ENCODE assay signal across 18 mouse cellular contexts in the genomic region with DNA sequence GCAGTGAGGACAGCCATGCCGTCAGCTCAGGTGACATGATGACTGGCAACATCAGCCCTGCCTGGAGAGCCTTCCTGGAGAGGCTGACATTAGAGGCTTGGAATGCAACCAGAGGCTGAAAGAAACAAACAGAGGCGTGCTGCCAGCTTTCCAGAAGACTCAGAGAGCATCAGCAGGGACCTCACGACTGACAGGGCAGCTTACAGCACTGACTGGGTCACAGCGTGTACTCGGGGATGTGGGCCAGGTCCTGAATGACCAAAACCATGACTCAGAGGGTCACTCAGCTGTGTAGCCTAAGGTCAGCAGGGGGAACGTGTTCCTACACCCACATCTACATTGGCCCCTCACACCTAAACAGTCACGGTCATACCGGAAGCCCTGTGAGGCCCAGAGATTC. TPM values are rescaled to one million over a fixed set of nuclear protein-coding genes. Genes with fewer than 3 reads are reported as not detected.
DNase-seq lines count a peak whose midpoint lies in the region; ATAC-seq and TF ChIP-seq lines count a peak whose summit lies in the region.
"Had no signal": no experiment of that assay in that cellular context is flagged by ENCODE, and none has a peak within 500 bp of the region (broad histone marks: within the 10 kb centered on the region; RNA-seq: fewer than 3 reads in every experiment).

No protein-coding gene starts in this region.

- H3K9ac ChIP-seq in hindbrain, postnatal 0 days (replicated peaks; ENCODE audit: low read length) = no peak overlapping the region
- H3K9ac ChIP-seq: heart, embryonic 15.5 days; hindbrain, embryonic 12.5 days; limb, embryonic 15.5 days; lung, embryonic 14.5 days; neural tube, embryonic 13.5 days had no signal

- no peak for TF ChIP-seq CTCF in thymus, adult 2 months (IDR thresholded peaks at IDR 0.05; ENCODE audit: borderline replicate concordance, control insufficient read depth, extremely low read depth, insufficient read depth, low read length, poor library complexity)
- no peak for TF ChIP-seq CTCF in hindbrain, postnatal 0 days (IDR thresholded peaks at IDR 0.05; ENCODE audit: low read depth)

- no peak for ATAC-seq in hindbrain, postnatal 0 days

- H3K27me3 ChIP-seq in thymus, adult 2 months (ENCODE audit: control insufficient read depth, insufficient read depth, low read length) = no peaks in the 10 kb centered on the region
- H3K27me3 ChIP-seq in hindbrain, postnatal 0 days (ENCODE audit: insufficient read depth, low read length) = no peaks in the 10 kb centered on the region
- H3K27me3 ChIP-seq: embryonic facial prominence, embryonic 13.5 days; heart, embryonic 15.5 days; hindbrain, embryonic 12.5 days; limb, embryonic 15.5 days; neural tube, embryonic 13.5 days had no signal

- peaks cover 25% of the 10 kb centered on the region for H3K4me1 ChIP-seq in thymus, adult 2 months (replicated peaks; ENCODE audit: control insufficient read depth, insufficient read depth, low read length)
- no peaks in the 10 kb centered on the region for H3K4me1 ChIP-seq in hindbrain, postnatal 0 days (ENCODE audit: insufficient read depth, low read length)
- H3K4me1 ChIP-seq: embryonic facial prominence, embryonic 13.5 days; limb, embryonic 15.5 days had no signal

- 45% methylated on average over 8 of the region's 8 CpGs for WGBS in thymus, adult 2 months
- 70% methylated on average over 8 of the region's 8 CpGs for WGBS in hindbrain, postnatal 0 days

- TF ChIP-seq POLR2A in thymus, adult 2 months (IDR thresholded peaks at IDR 0.05; ENCODE audit: control insufficient read depth, extremely low read depth, insufficient read depth, low read length, poor library complexity) = no peak

- H3K27ac ChIP-seq in thymus, adult 2 months (ENCODE audit: control insufficient read depth, insufficient read depth, low read length) = peak overlapping the region; percentile 65
- H3K27ac ChIP-seq in hindbrain, postnatal 0 days = no peak overlapping the region
- H3K27ac ChIP-seq: embryonic facial prominence, embryonic 13.5 days; heart, embryonic 15.5 days; hindbrain, embryonic 12.5 days; limb, embryonic 15.5 days; neural tube, embryonic 13.5 days had no signal

- peak; percentile 74 for DNase-seq in adrenal gland, adult 2 months
- no peak for DNase-seq in adrenal gland, postnatal 10 days
- DNase-seq in thymus, adult 2 months = no peak
- DNase-seq in thymus, postnatal 0 days (ENCODE audit: low spot score) = no peak
- peak; percentile 17 for DNase-seq in lung, postnatal 10 days
- DNase-seq in yolk sac, embryonic 10.5 days (ENCODE audit: low spot score) = no peak
- no peak for DNase-seq in hindbrain, postnatal 0 days (ENCODE audit: low spot score)
- DNase-seq in layer of hippocampus, adult 18-20 months (ENCODE audit: low spot score in 2 of 2) = no peak
- DNase-seq: cerebellum, adult 2 months; kidney, adult 11 months; kidney, postnatal 25 days; lung, embryonic 14.5 days had no signal

- H3K9me3 ChIP-seq in hindbrain, postnatal 0 days (ENCODE audit: low read length) = no peaks in the 10 kb centered on the region
- H3K9me3 ChIP-seq: embryonic facial prominence, embryonic 13.5 days; heart, embryonic 15.5 days; hindbrain, embryonic 12.5 days; limb, embryonic 15.5 days; neural tube, embryonic 13.5 days had no signal

- H3K4me2 ChIP-seq in hindbrain, postnatal 0 days (ENCODE audit: low read depth, low read length) = no peak overlapping the region
- H3K4me2 ChIP-seq: embryonic facial prominence, embryonic 13.5 days; heart, embryonic 15.5 days; hindbrain, embryonic 12.5 days; limb, embryonic 15.5 days; lung, embryonic 14.5 days; neural tube, embryonic 13.5 days had no signal

- no peaks in the 10 kb centered on the region for H3K36me3 ChIP-seq in thymus, adult 2 months (ENCODE audit: control insufficient read depth, insufficient read depth, low read length)
- H3K36me3 ChIP-seq in hindbrain, postnatal 0 days (ENCODE audit: insufficient read depth, low read length) = no peaks in the 10 kb centered on the region
- H3K36me3 ChIP-seq: neural tube, embryonic 13.5 days had no signal

- no peak overlapping the region for H3K4me3 ChIP-seq in thymus, adult 2 months (ENCODE audit: control insufficient read depth, insufficient read depth, low read length)
- H3K4me3 ChIP-seq in hindbrain, postnatal 0 days (ENCODE audit: low read length) = no peak overlapping the region
- H3K4me3 ChIP-seq: embryonic facial prominence, embryonic 13.5 days; heart, embryonic 15.5 days; hindbrain, embryonic 12.5 days; limb, embryonic 15.5 days; neural tube, embryonic 13.5 days had no signal

RNA-seq across cellular contexts. Expression of a gene that starts 10.0 kb away (rescaled TPM):
- 100 to 1,000 TPM in 1 of 2 experiments, 10 to 100 TPM in 1; 32.6 to 122 TPM for total RNA-seq in adrenal gland, adult 2 months (2021)
- polyA plus RNA-seq in adrenal gland, adult 2 months (2012; rRNA removed) = 39.2 and 91.2 TPM in 2 replicates
- total RNA-seq in adrenal gland, postnatal 10 days (2021) = 10 to 100 TPM; 19.0 to 19.6 TPM
- polyA plus RNA-seq in thymus, adult 2 months (2012; rRNA removed) = 7.1 and 8.5 TPM in 2 replicates
- polyA plus RNA-seq in thymus, postnatal 0 days (2015; fragmentation: Nextera tagmentation; extraction: Ambion mirVana) = 2.2 and 2.3 TPM in 2 replicates
- 9.8 and 14.0 TPM in 2 replicates for total RNA-seq in hindbrain, postnatal 0 days (2014; rRNA removed)
- 8.7 and 9.2 TPM in 2 replicates for polyA plus RNA-seq in hindbrain, postnatal 0 days (2015; fragmentation: Nextera tagmentation; extraction: Ambion mirVana)
- total RNA-seq in layer of hippocampus, adult 18-20 months (2021) = 100 to 1,000 TPM; 145 to 182 TPM
- total RNA-seq: megakaryocyte-erythroid progenitor cell, adult 5-6 weeks had no signal

Comparison
In these comparisons a context has a peak if more than half of its experiments do, and no peak if none do; other contexts are left out.
1. DNase-seq: peak in adrenal gland, adult 2 months (single experiment) and lung, postnatal 10 days (single experiment); none in adrenal gland, postnatal 10 days (single experiment), thymus, adult 2 months (single experiment), thymus, postnatal 0 days (single experiment), yolk sac, embryonic 10.5 days (single experiment), hindbrain, postnatal 0 days (single experiment) and layer of hippocampus, adult 18-20 months (0 of 2).